Mouse (Mus musculus) myocyte (in vitro differentiated cells): ENCODE data around the gene Ssbp2. TPM values are rescaled to one million over a fixed set of nuclear protein-coding genes. Genes with fewer than 3 reads are reported as not detected.

Experiments used
- H3K27me3 ChIP-seq: one replicate; pipeline ENCODE4 v1.6.1; 2011; ENCODE audit not compliant: control insufficient read depth, insufficient read depth, insufficient read length
- H3K36me3 ChIP-seq: one replicate; pipeline ENCODE4 v1.6.1; 2011; ENCODE audit not compliant: control insufficient read depth, insufficient read depth
- H3K4me2 ChIP-seq: one replicate; pipeline ENCODE4 v1.6.1; 2011; ENCODE audit warnings: low read depth, control low read depth
- H3K4me3 ChIP-seq: one replicate; pipeline ENCODE4 v1.5.1; 2011; ENCODE audit warnings: mild to moderate bottlenecking, control low read depth, moderate library complexity
- H3K79me2 ChIP-seq: one replicate; pipeline ENCODE4 v1.6.1; 2011; ENCODE audit not compliant: control insufficient read depth, insufficient read depth
- H3ac ChIP-seq: one replicate; pipeline ENCODE4 v1.6.1; 2011; ENCODE audit not compliant: control insufficient read depth, insufficient read length
- CEBPB ChIP-seq: IDR thresholded peaks from 2 replicates; pipeline ENCODE4 v1.6.1; 2011; ENCODE audit warnings: mild to moderate bottlenecking, moderate library complexity; ENCODE audit not compliant: poor library complexity, insufficient read depth, severe bottlenecking
- E2F4 ChIP-seq: IDR thresholded peaks from one replicate; pipeline ENCODE4 v1.6.1; 2011; ENCODE audit warnings: mild to moderate bottlenecking, control low read depth, moderate library complexity; ENCODE audit not compliant: insufficient read depth
- MAX ChIP-seq: IDR thresholded peaks from one replicate; pipeline ENCODE4 v1.6.1; 2011; ENCODE audit warnings: low read depth, mild to moderate bottlenecking, control low read depth
- MYOD1 ChIP-seq, 3 experiments: IDR thresholded peaks; one replicate each; pipeline ENCODE4 v1.6.1; 2011; ENCODE audit warnings: control low read depth in 2 of 3, low read depth in 2 of 3, mild to moderate bottlenecking in 2 of 3, moderate library complexity in 1 of 3; ENCODE audit not compliant: insufficient read length in 2 of 3, control insufficient read depth in 1 of 3
- MYOG ChIP-seq, 3 experiments: IDR thresholded peaks; one replicate each; pipeline ENCODE4 v1.6.1; 2011; ENCODE audit warnings: control low read depth in 2 of 3, low read depth in 2 of 3, mild to moderate bottlenecking in 2 of 3; ENCODE audit not compliant: insufficient read length in 2 of 3, control insufficient read depth in 1 of 3, insufficient read depth in 1 of 3
- POLR2A ChIP-seq: IDR thresholded peaks from one replicate; pipeline ENCODE4 v1.6.1; 2011; ENCODE audit warnings: low read depth, mild to moderate bottlenecking, control low read depth, moderate library complexity; ENCODE audit not compliant: insufficient read length
- POLR2AphosphoS2 ChIP-seq: IDR thresholded peaks from one replicate; pipeline ENCODE4 v1.6.1; 2011; ENCODE audit warnings: low read depth, control low read depth; ENCODE audit not compliant: insufficient read length
- REST ChIP-seq: IDR thresholded peaks from one replicate; pipeline ENCODE4 v1.6.1; 2011; ENCODE audit warnings: mild to moderate bottlenecking, control low read depth, moderate library complexity; ENCODE audit not compliant: insufficient read depth, insufficient read length
- SRF ChIP-seq: IDR thresholded peaks from one replicate; pipeline ENCODE4 v1.6.1; 2011; ENCODE audit warnings: low read depth; ENCODE audit not compliant: control insufficient read depth, insufficient read length
- TCF12 ChIP-seq: IDR thresholded peaks from one replicate; pipeline ENCODE4 v1.6.1; 2011; ENCODE audit warnings: mild to moderate bottlenecking, control low read depth; ENCODE audit not compliant: poor library complexity, insufficient read depth, severe bottlenecking
- TCF3 ChIP-seq: IDR thresholded peaks from one replicate; pipeline ENCODE4 v1.6.1; 2011; ENCODE audit warnings: low read depth, control low read depth; ENCODE audit not compliant: insufficient read length
- USF1 ChIP-seq: IDR thresholded peaks from one replicate; pipeline ENCODE4 v1.6.1; 2011; ENCODE audit warnings: low read depth, mild to moderate bottlenecking, control low read depth, moderate library complexity
- polyA plus RNA-seq: library from polyadenylated mRNA; unstranded; fragments of >200 nt; fragmentation: generic; extraction: Trizol; gene quantifications from one replicate; pipeline ENCODE4 v1.2.1, GENCODE M21; 2012; ENCODE audit warnings: missing spikeins

The Ssbp2 gene
- polyA plus RNA-seq, 1 experiment = 52.1 TPM

DNA sequence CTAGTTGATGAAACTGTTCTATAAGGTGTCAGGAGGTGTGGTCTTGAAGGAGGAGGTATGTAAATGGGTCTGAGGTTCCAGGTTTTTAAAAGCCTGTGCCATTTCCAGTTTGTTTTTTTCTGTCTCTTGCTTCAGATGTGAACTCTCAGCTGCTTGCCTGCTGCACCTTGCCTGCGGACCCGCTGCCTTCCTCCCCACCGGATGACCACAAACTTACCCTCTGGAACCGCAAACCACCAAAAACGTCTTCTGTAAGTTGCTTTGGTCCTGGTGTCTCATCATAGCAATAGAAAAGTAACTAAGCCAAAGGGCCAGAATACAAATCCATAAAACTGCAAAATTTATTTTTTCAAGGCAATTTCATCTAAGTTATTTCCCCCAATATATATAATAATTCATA, 18.6 kb upstream of the Ssbp2 start:
- H3K27me3 ChIP-seq = no peaks in the 10 kb centered on the region
- no peak overlapping the region for H3ac ChIP-seq
- no peaks in the 10 kb centered on the region for H3K79me2 ChIP-seq
- TF ChIP-seq SRF (no peak), MYOG (IDR thresholded peaks at IDR 0.05; ENCODE audit: control insufficient read depth in 1 of 3, insufficient read depth in 1 of 3, insufficient read length in 2 of 3, low read depth in 2 of 3) (no peak), REST (no peak), TCF3 (no peak), POLR2AphosphoS2 (no peak), MAX (no peak), MYOD1 (IDR thresholded peaks at IDR 0.05; ENCODE audit: control insufficient read depth in 1 of 3, insufficient read length in 2 of 3, low read depth in 2 of 3) (no peak), USF1 (no peak), POLR2A (no peak)
- H3K4me2 ChIP-seq = no peak overlapping the region
- no peak overlapping the region for H3K4me3 ChIP-seq
- no peaks in the 10 kb centered on the region for H3K36me3 ChIP-seq

DNA sequence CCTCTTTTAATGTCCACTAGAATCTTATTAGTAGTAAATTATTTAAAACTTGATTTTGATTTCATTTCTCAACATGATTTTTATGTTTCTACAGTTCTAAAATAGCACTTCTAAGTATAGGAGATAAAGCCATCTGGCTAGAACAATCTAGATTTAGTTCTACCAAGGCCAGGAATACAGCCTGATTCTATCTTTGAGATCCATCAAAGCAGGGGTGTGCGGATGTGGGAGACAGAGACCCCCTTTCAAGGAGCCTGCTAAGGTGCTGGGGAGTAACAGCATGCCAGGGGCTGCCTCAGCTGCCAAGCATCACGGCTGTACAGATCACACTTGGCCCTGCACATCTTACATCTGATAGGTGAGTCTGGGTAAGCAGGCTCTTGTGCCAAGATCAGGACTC, 13.4 kb upstream of the Ssbp2 start:
- Histone ChIP-seq H3K79me2 (no peaks in the 10 kb centered on the region), H3ac (no peak overlapping the region), H3K4me3 (no peak overlapping the region), H3K36me3 (no peaks in the 10 kb centered on the region), H3K27me3 (no peaks in the 10 kb centered on the region), H3K4me2 (no peak overlapping the region)
- TF ChIP-seq MYOG (IDR thresholded peaks at IDR 0.05; ENCODE audit: control insufficient read depth in 1 of 3, insufficient read depth in 1 of 3, insufficient read length in 2 of 3, low read depth in 2 of 3) (no peak), POLR2A (no peak), MAX (no peak), TCF12 (no peak), USF1 (no peak), MYOD1 (IDR thresholded peaks at IDR 0.05; ENCODE audit: control insufficient read depth in 1 of 3, insufficient read length in 2 of 3, low read depth in 2 of 3) (no peak)

DNA sequence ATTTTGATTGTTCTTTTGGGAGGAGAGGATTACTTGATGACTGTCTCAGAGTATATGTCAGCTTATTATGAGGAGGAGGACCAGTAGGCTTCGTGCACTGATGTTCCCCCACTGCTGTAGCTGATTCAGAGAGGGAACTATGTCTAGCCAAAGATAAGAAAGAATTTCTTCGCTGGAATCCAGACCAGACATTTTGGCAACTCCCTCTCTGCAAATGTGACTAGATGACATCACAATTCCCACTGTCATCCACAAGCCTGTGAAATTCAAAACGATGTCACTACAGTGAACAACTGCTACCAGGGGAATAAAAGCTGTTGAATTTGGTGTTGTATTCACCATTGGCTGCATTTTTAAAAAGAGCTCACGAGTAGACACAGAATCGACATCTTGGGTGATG, 11.1 kb upstream of the Ssbp2 start:
- Histone ChIP-seq H3ac (no peak overlapping the region), H3K27me3 (no peaks in the 10 kb centered on the region), H3K79me2 (no peaks in the 10 kb centered on the region), H3K4me2 (no peak overlapping the region), H3K36me3 (no peaks in the 10 kb centered on the region), H3K4me3 (no peak overlapping the region)
- TF ChIP-seq SRF (no peak), MAX (no peak), REST (no peak), CEBPB (no peak), TCF12 (no peak), MYOG (IDR thresholded peaks at IDR 0.05; ENCODE audit: control insufficient read depth in 1 of 3, insufficient read depth in 1 of 3, insufficient read length in 2 of 3, low read depth in 2 of 3) (no peak), TCF3 (no peak), POLR2A (no peak), MYOD1 (IDR thresholded peaks at IDR 0.05; ENCODE audit: control insufficient read depth in 1 of 3, insufficient read length in 2 of 3, low read depth in 2 of 3) (no peak), POLR2AphosphoS2 (no peak), USF1 (no peak), E2F4 (no peak)

DNA sequence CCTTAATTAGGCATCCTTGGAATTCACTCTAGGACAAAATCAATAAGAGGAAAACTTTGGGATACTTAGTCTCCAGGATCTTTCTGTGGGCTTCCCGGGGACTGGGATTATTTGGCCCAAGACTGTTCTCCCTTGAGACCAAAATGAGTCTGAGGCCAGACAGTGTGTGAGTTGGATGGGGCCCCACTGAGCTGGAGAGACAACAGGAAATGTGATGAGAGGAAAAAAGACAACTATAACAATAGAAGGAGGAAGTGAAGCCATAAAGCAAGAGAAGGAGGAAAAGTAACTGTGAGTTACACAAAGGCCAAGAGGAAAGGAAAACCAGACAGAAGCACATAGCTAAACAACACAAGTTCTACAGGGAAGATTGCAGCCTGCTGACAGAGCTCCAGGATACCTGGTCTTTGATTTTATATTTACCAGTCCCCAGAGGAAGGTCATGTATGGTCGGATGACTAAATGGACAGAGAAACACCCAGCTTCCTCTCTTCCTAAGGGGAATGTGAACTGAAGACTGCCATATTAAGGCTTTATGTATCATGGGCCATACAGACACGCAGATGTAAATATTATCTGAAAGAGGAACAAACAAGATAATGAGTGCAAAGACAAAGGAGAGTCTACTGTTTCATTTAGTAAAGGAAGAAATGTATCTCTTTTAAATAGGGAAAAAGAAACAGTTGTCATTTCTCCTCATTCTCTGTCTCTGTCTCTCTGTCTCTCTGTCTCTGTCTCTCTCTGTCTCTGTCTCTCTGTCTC, 8.5 kb upstream of the Ssbp2 start:
- TF ChIP-seq MYOG (IDR thresholded peaks at IDR 0.05; ENCODE audit: control insufficient read depth in 1 of 3, insufficient read depth in 1 of 3, insufficient read length in 2 of 3, low read depth in 2 of 3) = no peak
- no peak for TF ChIP-seq CEBPB
- no peak for TF ChIP-seq TCF3
- no peak for TF ChIP-seq E2F4
- no peak for TF ChIP-seq POLR2A
- no peak for TF ChIP-seq POLR2AphosphoS2
- TF ChIP-seq USF1 = no peak
- TF ChIP-seq SRF = no peak
- no peak for TF ChIP-seq REST
- TF ChIP-seq MAX = no peak
- no peak for TF ChIP-seq MYOD1 (IDR thresholded peaks at IDR 0.05; ENCODE audit: control insufficient read depth in 1 of 3, insufficient read length in 2 of 3, low read depth in 2 of 3)
- TF ChIP-seq TCF12 = no peak
- H3K36me3 ChIP-seq = no peaks in the 10 kb centered on the region
- no peak overlapping the region for H3K4me2 ChIP-seq
- H3K79me2 ChIP-seq = no peaks in the 10 kb centered on the region
- H3ac ChIP-seq = no peak overlapping the region
- no peak overlapping the region for H3K4me3 ChIP-seq
- no peaks in the 10 kb centered on the region for H3K27me3 ChIP-seq

GRCm38 (mm10) chr13:91452269-91452668, 7.8 kb upstream of the Ssbp2 start:
- TF ChIP-seq MYOD1 (IDR thresholded peaks at IDR 0.05; ENCODE audit: control insufficient read depth in 1 of 3, insufficient read length in 2 of 3, low read depth in 2 of 3) = no peak
- TF ChIP-seq TCF12 = no peak
- TF ChIP-seq MAX = no peak
- TF ChIP-seq TCF3 = no peak
- TF ChIP-seq E2F4 = no peak
- no peak for TF ChIP-seq USF1
- no peak for TF ChIP-seq CEBPB
- no peak for TF ChIP-seq MYOG (IDR thresholded peaks at IDR 0.05; ENCODE audit: control insufficient read depth in 1 of 3, insufficient read depth in 1 of 3, insufficient read length in 2 of 3, low read depth in 2 of 3)
- TF ChIP-seq SRF = no peak
- no peak for TF ChIP-seq REST
- no peak for TF ChIP-seq POLR2AphosphoS2
- TF ChIP-seq POLR2A = no peak
- H3K36me3 ChIP-seq = no peaks in the 10 kb centered on the region

More at GRCm38 (mm10) chr13:91452269-91452668, 7.8 kb upstream of the Ssbp2 start:
- H3K4me3 ChIP-seq = no peak overlapping the region
- no peak overlapping the region for H3ac ChIP-seq
- no peak overlapping the region for H3K4me2 ChIP-seq
- H3K79me2 ChIP-seq = no peaks in the 10 kb centered on the region
- no peaks in the 10 kb centered on the region for H3K27me3 ChIP-seq
